Mouse (Mus musculus) C2C12 (cell line): Measurements from ENCODE around the gene Prex1.

ENCODE experiments used
- CTCF ChIP-seq: IDR thresholded peaks from one replicate; pipeline ENCODE4 v1.5.1; 2011; ENCODE audit not compliant: control insufficient read depth, insufficient read depth, insufficient read length
- MAX ChIP-seq: IDR thresholded peaks from one replicate; pipeline ENCODE4 v1.6.1; 2011; ENCODE audit warnings: mild to moderate bottlenecking, control low read depth

DNA sequence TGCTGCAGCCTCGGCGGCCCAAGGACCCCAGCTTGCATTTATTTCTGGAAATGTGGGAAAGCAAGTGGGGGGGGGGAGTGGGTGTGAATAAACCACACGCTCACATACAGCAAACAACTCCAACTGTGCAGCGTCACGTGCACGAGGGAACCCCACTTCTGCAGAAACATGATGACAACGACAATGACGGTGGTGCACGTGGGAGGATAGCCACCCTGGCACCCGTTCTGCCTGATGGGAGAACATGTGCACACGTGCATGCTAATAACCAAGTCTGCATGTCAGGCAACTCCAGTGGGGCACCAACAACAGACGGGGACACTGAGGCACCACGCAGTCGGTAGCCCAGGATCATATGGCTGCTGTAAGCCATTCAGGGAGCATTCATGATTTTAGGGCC is 37.1 kb downstream of the Prex1 start:
- no peak for TF ChIP-seq MAX
- no peak for TF ChIP-seq CTCF
